Mouse (Mus musculus) heart, adult 11 months (tissue): ENCODE data around the gene Slc10a7.

Experiments
- DNase-seq: peaks from one replicate; pipeline ENCODE4 v3.0.0; 2022

Slc10a7 gene

DNA sequence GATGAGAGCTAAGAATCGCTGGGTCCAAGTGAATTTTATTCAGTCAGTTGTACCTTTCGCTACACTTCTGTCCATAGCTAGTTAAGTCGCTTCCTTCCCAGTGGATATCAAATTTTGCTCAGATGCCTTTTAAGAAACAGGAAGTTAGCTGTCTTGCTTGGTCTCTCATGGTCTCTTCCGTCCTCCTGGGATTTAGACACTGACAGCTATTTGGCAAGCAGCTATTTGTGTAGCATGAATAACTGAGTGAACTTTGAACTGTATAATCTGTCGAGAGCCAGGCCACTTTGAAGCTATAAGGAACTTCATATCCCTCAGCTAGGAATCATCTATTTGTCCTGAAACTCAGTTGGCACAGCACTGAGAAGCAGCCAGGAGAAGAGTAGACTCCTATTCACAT lies 117.5 kb downstream of the Slc10a7 start:
- DNase-seq = peak; percentile 93

DNA sequence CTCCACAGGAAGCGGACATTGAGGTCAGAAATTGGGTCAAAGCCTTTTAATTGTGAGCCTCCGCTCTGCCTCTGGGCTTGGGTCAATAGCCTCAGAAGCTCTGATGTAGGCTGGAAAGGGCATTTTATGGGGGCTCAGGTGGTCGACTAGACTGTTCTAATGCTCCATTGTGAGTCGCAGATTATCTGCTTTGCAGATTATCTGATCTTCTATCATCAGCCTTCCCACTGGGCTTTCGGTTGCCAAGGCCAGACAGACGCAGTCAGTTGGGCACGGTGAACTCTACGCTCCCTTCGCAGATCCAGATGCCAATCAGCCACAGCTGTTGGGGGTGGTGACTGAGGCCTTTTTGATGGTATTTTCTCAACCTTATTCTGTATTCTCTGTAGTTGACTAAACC lies 118.6 kb downstream of the Slc10a7 start:
- no peak for DNase-seq

DNA sequence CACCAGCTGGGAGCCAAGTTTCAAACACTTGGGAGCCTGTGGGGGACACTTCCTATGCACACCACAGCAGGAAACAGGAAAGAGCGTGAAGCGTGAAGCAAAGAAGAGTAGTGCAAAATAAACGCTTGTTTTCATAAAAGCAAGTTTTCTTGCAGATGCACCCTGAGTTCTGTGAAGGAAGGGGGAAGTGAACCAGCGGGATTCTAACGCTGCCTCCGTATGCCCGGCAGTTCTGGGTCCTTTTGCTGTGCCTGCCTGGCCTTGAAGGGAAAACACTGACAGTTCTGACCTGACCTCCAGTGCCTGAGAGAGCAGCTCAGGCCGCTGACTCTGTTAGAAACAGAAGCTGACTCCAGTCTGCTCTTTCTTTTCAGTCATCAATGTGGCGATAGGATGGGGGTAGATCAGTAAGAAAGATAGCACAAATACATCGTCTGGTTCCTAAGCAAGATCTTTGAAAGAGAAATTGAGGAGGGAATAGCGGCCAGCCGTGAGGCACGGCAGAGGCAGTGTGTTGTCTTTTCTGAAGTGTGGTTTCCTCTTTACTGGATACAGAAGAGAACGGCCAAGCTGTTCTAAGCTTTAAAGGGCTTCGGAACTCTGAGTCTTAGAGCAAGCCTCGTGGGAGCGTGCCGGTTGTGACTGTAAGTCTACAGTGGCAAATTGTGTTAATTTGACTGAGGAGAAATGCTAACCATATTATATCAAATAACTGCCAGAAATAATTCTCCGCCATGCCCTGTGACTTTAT lies 121.4 kb downstream of the Slc10a7 start:
- DNase-seq = peak; percentile 86

DNA sequence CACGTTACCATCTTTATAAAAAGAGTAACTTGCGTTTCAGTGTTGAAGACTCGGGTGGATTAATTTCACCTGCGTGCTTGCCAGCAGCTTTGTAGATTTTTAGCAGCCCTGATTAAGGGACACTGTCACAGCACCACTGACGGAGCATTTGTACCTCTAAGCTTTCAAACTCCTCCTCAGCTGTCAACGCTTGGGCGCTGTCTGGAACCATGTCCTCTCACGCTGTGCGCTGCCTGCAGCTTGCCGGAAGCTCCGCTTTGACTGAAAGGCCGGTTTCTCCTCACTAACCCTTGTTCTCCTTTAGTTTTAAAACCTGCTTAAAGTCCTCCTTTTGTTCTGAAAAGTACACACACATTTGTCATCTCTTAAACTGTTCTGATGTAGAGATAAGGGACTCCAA lies 123.9 kb downstream of the Slc10a7 start:
- no peak for DNase-seq

DNA sequence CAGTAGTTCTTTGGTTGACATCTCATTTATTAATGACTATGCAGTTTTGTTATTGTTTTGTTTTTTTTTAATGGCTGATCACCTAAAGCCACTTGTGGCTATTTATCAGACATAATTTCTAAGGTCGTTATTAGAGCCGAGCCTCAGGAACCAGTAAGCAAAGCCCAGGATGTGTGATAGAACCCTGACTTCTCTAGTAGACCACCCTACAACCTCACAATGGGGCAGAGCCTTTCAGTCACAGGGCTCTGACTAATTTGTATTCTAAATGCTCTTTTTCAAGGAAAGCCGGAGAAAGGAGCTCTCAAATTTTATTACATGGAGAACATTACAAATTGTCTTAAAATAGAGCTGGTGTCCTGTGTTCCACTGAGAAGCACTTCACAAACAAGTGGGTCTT lies 124.9 kb downstream of the Slc10a7 start:
- no peak for DNase-seq

DNA sequence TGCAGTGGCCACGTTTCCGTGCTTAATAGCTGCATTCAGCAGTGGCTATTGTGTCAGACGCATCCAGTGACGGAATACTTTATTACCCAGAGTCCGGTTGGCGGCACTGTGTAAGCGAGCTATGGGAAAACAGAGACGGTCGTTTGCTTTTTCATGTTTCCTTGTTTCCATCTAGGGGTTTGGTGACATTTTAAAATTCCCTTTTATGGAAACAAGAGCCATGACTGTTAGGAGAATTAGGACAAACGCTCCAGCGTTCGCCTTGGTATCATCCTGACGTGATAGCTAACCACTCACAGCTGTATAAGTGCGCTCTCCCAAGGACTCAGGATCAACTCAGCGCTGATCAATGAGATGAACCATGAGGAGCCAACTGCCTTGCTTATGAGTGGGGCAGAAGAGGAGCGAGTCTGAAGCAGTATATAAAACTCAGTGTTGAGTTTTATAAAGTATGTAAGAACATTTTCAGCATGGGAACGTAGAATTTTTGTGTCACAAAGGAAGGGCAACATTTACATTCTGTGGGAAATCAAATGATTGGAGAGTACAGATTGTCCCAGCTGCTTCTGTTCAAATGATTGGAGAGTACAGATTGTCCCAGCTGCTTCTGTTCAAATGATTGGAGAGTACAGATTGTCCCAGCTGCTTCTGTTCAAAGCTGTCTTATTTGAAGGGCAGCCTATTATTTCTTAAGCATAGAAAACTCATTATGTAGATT lies 125.5 kb downstream of the Slc10a7 start:
- DNase-seq = no peak

DNA sequence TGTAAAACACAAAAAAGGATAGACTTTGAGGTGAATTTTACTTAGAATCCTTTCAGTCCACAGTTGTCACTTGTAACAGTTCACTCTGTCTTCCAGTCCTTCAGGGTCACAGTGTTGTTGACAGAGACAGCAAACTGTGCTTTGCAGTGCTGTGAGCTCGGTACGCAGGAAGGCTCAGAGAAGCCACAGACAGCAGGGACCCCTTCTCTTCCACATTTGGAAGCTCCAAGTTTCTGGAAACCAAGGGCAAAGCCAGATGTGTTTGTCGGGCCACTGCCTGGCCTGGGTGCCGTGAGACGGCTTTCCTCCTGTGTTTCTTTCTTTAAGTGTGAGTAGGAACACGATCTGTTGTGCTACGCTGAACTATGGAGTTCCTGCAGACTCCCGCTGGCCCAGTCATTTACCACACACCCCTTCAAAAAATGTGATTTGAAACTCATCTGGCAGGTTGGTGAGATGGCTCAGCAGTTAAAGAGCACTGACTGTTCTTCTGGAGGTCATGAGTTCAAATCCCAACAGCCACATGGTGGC lies 126.2 kb downstream of the Slc10a7 start:
- DNase-seq = no peak

DNA sequence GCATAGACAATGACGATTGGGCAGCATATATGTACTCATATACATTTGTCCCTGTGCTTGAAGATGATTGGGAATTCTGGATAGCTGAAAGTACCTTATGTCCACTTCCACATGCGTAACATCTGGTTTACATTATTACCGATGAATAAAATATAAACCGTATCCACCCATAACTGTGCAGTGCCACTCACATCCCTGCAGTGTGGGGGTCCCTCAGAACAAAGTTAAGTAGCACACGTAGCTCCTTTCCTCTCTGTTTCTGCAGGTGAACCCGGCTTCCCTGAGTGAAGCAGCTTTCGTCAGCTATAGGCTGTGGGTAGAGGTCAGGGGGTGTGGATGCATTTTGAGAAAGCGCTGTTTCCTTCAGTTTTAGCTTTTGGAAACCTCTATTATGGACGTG lies 132.8 kb downstream of the Slc10a7 start:
- peak; percentile 36 for DNase-seq

DNA sequence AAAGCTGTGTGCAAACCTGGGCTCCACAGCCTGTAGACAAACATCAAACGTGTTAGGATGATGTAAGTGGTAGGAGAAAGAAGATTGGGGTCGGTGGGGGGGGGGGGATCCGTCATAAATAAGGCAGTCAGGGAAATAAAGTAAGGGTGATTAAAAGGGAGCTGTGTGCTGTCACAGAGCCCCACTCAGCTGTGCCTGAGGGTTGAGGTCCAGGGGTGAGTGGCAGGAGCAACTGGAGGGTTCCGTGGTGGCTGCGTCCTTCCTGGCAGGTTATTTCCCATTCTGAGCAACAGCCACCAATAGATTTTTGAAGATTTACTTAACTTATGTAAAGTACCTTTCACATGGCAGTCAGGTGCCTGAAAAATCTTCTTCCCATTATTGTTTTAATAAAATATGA lies 133.2 kb downstream of the Slc10a7 start:
- no peak for DNase-seq

DNA sequence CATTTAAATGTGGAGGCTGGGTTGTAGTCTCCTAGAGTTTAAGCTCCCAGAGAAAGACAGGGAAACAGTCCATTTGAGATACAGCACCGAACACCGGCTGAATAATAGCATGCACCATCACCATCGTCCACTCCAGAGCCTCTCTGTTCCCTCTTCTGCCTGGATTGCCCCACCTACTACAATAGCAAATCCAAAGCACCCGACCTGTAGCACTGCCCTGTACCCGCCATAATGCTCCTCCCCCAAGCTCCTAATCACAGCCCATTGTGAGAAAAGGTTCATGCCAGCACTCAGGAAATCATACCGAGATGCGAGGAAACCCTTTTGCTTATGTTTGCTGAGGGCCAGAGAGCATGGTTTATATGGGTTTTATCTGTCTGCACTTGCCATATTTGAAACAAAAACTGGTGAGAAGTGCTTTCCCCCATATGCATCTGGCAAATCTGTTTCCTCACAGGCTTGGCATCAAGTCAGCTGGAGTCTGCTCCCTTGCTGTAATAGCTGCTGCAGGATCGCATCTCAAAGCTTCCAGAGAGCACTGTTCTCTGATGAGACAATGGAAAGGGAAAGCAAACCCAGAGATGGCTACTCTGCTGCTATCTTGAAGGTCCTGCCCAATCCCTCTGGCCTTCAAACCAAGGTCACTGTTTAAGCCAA lies 138.0 kb downstream of the Slc10a7 start:
- DNase-seq = peak; percentile 91

DNA sequence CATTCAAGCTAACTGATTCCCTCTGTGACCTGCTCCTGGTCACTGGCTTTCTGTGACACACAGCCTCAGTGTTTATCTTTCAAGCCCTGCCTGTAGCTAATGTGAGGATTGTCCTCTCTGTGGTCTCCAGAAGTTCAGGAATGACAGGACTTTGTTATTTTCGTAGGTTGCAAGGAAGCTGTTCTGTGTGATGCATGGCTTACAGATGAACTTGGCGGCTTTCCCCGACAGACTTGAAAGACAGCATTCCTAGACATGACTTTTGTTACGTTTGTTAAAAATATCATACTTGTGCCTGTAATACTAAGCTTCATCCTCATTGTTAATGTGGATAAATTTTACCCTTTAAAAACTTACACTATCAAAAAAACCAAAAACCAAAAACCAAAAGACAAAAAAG lies 138.7 kb downstream of the Slc10a7 start:
- DNase-seq = no peak

DNA sequence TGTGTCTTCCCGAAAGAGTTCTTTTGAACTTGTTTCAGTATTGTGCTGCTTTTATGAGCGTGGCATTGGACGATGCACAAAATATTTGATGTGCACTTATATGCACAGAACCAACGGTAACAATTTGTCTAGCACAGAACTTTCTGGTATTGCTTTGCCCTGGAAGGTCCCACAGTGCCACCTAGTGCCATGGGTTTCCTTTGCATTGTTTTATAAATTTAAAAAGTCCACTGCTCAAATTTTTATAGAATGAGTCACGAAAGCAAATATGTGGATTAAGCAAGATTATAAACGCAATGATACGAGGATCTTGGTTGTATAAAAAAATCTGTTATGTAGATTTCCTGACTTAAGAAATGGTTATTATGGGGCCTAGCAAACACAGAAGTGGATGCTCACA lies 139.8 kb downstream of the Slc10a7 start:
- DNase-seq = no peak

DNA sequence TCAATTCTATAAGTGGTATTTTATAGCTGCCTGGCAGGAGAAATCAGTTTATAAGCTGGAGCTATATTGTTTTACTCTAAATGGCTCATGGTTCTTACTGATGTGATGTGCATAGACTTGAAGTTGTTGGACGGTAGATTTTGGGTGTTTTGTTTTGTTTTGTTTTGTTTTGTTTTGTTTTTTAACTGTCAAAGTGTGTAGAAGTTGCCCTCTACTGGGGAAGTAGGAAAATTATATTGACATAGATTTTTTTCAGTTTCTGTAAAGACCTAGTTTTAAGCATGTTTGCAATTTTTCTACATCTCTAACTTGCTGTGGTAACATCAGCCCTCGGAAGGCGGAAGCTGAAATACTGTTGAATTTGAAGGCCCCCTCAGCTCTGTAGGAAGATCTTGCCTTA lies 142.5 kb downstream of the Slc10a7 start:
- no peak for DNase-seq

DNA sequence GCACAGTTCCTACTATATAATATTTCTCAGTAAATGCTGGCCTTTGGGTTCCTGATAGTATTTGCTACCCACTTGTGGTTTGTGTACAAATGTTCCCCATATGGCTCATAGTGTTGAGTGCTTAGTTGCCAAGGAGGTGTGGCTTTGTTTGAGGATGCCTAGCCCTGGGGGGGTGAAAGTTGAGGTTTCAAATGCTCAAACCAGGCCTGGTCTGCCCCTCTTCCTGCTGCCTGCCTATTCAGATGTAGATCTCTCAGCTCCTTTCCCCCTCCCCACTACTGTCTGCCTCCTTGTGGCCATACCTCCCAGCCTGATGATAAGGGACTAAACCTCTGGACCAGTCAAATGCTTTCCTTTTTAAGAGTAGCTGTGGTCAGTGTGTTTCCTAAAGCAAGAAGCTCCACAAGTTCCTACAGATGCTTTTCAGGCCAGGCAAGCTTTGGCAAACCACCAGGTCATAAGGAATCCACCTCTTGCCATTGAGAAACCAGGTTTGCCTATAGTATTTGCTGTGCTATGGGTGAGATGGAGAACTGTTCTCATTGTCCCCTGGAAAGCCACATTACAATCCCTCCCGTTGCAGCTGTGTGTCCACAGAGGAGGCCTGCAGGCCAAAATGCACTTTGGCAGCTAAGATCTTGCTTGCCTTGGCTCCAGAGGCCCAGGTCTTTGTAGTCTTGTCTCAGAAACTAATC lies 146.4 kb downstream of the Slc10a7 start:
- DNase-seq = no peak

DNA sequence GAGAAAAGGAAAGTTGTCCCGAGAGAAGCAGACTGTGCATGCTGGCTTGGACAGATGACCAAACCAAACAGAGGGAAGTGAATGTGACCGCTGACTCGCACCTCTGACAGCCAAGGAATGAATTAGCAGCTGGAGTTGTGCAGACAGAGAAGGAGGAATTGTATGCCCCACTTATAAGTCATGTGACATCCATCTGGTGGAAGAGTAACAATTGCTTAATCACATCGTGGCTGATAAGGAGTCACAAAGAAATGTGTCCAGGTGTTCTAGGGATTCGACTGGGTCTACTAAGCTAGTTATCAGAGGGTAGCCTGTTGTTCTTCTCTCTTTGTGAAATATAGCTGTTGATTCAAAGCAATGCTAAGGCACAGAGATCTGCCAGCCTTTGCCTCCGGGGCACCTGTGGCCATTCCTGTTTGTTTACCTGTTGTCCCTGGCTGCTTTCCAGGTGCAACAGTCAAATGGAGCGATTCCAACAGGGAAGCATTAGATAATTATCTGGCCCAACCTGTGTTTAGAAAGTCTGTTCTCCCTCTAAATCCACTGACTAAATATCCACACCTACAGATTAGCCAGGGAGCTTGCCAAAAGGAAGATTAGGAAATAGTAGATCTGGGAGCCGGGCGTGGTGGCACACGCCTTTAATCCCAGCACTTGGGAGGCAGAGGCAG lies 147.7 kb downstream of the Slc10a7 start:
- no peak for DNase-seq

DNA sequence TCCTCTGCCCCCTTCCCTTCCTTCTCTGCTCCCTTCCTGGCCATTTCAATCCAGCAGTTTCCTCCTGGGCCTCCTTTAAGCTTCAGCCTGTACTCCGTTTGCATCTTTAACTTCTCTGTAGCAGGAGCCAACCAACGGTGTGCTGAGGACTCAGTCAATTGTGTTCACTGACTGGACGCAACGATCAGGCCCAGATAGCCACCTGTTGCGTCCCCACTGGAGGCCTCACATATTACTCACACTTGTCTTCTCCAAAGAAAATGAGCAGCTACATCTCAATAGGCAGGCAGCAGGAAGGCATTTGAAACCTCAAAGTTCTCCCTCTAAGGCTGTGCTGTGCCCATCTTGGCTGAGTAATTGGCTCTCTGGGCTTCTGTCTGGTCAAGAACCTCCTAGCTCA lies 149.0 kb downstream of the Slc10a7 start:
- no peak for DNase-seq

DNA sequence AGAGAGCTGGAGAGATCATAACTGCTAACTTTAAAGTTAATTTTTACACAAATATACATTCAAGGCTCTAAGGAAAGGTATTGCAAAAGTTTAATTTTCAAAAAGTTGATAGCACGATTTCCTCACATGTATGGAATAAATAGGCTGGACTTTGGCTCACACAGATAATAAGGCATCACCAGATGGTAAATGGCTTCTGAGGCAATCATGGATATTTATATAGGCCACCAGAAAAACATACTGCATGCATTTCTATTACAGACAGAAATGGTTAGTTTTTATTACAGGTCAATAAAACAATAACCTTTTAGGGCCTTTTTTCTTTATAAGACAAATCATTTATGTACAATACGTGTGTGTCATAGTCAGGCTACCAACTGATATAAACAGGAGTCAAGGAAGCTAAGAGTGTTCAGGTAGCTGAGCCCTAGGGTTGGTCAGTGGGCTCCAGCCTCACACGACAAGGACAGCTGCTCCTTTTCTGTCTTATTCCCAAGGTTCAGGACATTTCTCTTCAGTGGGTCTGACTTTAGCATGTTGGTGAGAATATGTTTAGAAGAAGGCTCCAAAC lies 150.6 kb downstream of the Slc10a7 start:
- peak; percentile 43 for DNase-seq

DNA sequence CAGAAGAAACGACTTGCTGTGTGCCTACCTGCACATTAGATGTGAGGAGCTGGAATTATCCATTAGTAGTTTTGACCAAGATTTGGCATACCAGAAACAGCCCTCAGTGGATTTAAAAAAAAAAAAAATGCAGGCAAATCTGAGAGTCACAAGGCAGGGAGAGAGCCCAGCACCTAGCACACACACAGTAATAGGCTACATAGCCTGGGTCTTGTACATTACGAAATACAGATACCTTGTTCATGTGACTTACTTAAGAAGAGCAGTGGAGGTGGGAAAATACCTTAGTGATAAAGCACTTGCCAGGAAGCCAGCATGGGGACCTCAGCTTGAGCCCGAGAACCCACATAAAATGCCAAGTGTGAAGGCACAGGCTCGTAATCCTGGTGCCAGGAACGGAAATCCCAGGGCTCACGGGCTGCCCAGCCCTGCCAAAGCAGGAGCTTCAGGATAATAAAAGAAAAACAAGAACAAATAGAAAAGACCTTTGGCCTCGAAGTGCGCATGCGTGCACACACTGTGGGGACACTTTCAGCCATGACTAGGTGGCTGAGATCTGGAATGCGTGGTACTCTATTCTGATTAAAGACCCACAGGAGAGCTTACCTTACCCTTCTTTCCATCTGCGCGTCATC lies 155.3 kb downstream of the Slc10a7 start:
- DNase-seq = no peak

DNA sequence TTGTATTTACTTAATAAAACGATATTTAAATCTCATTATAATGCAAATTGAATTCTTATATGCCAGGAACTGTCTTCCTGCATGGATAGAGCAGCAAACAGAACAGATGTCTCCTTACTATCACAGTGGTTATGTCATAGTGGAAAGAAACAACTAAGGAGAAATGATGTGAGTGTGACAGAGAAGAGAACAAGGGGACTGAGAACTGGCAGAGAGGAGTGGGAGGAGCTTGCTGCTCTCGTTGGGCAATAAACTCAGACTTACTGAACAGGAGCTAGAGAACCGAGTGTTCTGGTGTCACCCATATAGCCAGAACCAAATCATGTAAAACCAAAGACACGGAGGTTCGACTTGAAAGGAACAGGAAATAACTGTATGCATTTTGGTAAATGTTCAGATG lies 158.3 kb downstream of the Slc10a7 start:
- DNase-seq = no peak

DNA sequence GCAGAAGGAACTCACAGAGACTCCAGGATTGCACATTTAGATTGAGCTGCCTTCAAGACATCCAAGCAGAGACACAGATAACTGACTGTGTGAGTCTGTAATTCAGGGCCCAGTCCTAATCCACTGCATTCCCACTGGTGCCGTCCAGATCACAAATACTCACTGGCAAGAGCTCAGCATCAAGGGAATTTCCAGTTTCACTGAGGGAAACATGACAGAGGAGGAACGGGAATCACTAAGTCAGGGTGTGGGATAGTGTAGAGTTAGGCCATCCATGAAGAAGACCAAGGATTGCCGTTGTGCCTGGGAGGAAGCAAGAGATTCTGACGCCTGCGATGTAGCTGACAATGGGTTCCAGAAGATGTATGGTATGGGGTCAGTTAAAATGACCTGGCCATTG lies 159.1 kb downstream of the Slc10a7 start:
- DNase-seq = peak; percentile 61

DNA sequence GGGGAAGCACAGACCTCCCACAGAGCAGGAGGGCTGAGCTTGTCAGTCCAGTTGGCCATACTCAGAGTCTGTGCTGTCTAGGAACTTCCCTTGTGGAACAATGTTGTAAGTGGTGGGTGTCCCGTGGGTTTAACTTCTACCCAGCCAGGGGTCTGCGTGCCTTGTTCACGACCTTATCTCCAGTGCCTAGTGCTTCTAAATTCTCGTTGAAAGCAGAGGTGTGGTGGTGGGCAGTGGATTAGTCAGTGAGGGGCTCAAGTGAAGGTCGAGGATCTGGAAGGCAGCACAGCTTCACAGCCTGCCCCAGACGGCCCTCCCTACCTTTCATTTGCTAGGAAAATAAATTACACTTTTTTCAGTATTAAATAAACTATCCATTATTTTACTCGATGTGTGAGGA lies 161.1 kb downstream of the Slc10a7 start:
- DNase-seq = peak; percentile 74
